Mouse (Mus musculus) central nervous system, embryonic 18 days (tissue): ENCODE results near the gene Otc. TPM values are rescaled to one million over a fixed set of nuclear protein-coding genes. Genes with fewer than 3 reads are reported as not detected.

ENCODE experiments used
- polyA plus RNA-seq: library from polyadenylated mRNA; depleted of rRNA; stranded (reverse); fragments of >200 nt; gene quantifications from 2 replicates; pipeline ENCODE4 v1.2.3, GENCODE M21; 2012; rRNA removed

Gene Otc
- 0.04 TPM in 1 of 2 replicates, not detected in the other for polyA plus RNA-seq

GRCm38 (mm10) chrX:10251852-10252504, at the start of gene Otc:
TSS of gene Otc (plus strand) at chrX:10252305.

GRCm38 (mm10) chrX:10216410-10216949, 35.6 kb upstream of the Otc start, which contains the start of gene Rpgr:
TSS of gene Rpgr (minus strand) at chrX:10216920.

Other genes starting within 250 kb of the Otc start
- 5.3 and 6.6 TPM in 2 replicates for gene Srpx, start 134.6 kb upstream of the Otc start, polyA plus RNA-seq
- 22.1 and 23.2 TPM in 2 replicates for gene Rpgr, start 35.4 kb upstream of the Otc start, polyA plus RNA-seq
- gene Tspan7, start 232.9 kb downstream of the Otc start, polyA plus RNA-seq, result 406 and 420 TPM in 2 replicates